Mouse (Mus musculus) embryonic facial prominence, embryonic 15.5 days (tissue): ENCODE measurements around the gene Coch. TPM values are rescaled to one million over a fixed set of nuclear protein-coding genes. Genes with fewer than 3 reads are reported as not detected.
A peak's percentile ranks its signal among the peaks of the same experiment; 100 is the strongest.

Experiments used
- ATAC-seq: fragments of 200-750 bp; cut with Nextera tagmentation; 2 replicates; pipeline ENCODE4 v1.8.0; 2017; ENCODE audit warnings: low read depth, moderate TSS enrichment; ENCODE audit not compliant: insufficient number of reproducible peaks, low FRiP score, low TSS enrichment
- H3K27ac ChIP-seq: fragments of 300-500 bp; sonication (generic); replicated peaks from 2 replicates; pipeline ENCODE4 v1.5.1; 2015; ENCODE audit warnings: mild to moderate bottlenecking, inconsistent platforms
- H3K27me3 ChIP-seq: fragments of 300-500 bp; sonication (generic); 2 replicates; pipeline ENCODE4 v1.6.1; 2015; ENCODE audit warnings: inconsistent platforms
- H3K36me3 ChIP-seq: fragments of 300-500 bp; sonication (generic); 2 replicates; pipeline ENCODE4 v1.6.1; 2015; ENCODE audit warnings: mild to moderate bottlenecking, inconsistent platforms
- H3K4me1 ChIP-seq: fragments of 300-500 bp; sonication (generic); 2 replicates; pipeline ENCODE4 v1.6.1; 2015; ENCODE audit warnings: inconsistent platforms
- H3K4me2 ChIP-seq: fragments of 300-500 bp; sonication (generic); replicated peaks from 2 replicates; pipeline ENCODE4 v1.6.1; 2015; ENCODE audit warnings: mild to moderate bottlenecking, inconsistent platforms
- H3K4me3 ChIP-seq: fragments of 300-500 bp; sonication (generic); replicated peaks from 2 replicates; pipeline ENCODE4 v1.5.1; 2015; ENCODE audit warnings: mild to moderate bottlenecking, inconsistent platforms
- H3K9ac ChIP-seq: fragments of 300-500 bp; sonication (generic); 2 replicates; pipeline ENCODE4 v1.6.1; 2015; ENCODE audit warnings: inconsistent platforms
- H3K9me3 ChIP-seq: fragments of 300-500 bp; sonication (generic); replicated peaks from 2 replicates; pipeline ENCODE4 v1.6.1; 2016; ENCODE audit warnings: inconsistent platforms
- WGBS: fragments of 180-500 bp; shearing (Covaris S2); methylation state at CpG from one replicate; pipeline ENCODE4 v1.1.7; 2015; 5-methylcytosine and 5-hydroxymethylcytosine counted together
- polyA plus RNA-seq: library from polyadenylated mRNA; unstranded; fragments of >200 nt; fragmentation: Nextera tagmentation; extraction: Ambion mirVana; gene quantifications from 2 replicates; pipeline ENCODE4 v1.2.1, GENCODE M21; 2015

Gene Coch
- polyA plus RNA-seq, 1 experiment from 2014 or later, result 12.4 TPM

DNA sequence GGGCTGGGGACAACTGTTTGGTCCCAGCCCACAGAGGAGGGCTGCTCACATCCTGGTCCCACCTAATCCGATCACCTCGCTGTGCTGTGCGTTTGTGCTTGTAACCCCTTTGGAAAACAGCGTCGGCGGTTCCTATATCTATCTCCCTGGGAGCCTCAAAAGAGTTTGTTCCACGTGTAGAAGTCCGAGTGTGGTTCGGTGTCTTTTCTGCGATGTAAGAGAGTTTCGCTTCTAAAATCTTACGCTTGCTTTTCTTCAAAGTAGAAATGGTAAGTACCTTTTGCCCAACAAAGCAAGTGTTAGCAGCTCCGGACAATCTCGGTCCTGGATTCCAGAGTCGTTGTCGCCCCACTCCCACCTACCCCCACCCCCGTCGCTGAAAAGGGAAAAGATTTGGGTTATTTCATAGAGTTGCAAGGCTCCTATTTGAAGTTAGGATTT lies 909 bp downstream of the Coch start:
- H3K27ac ChIP-seq, result no peak overlapping the region
- no peaks in the 10 kb centered on the region for H3K9me3 ChIP-seq
- WGBS, result 2% methylated on average over 18 of the region's 18 CpGs
- H3K4me3 ChIP-seq, result peak overlapping the region; percentile 61
- H3K36me3 ChIP-seq, result no peaks in the 10 kb centered on the region
- ATAC-seq, result no peak
- peak overlapping the region; percentile 100 for H3K4me2 ChIP-seq
- H3K4me1 ChIP-seq, result peaks cover 21% of the 10 kb centered on the region
- peaks cover 40% of the 10 kb centered on the region for H3K27me3 ChIP-seq
- peak overlapping the region; percentile 9; the same call in 1 of the 2 replicates for H3K9ac ChIP-seq

DNA sequence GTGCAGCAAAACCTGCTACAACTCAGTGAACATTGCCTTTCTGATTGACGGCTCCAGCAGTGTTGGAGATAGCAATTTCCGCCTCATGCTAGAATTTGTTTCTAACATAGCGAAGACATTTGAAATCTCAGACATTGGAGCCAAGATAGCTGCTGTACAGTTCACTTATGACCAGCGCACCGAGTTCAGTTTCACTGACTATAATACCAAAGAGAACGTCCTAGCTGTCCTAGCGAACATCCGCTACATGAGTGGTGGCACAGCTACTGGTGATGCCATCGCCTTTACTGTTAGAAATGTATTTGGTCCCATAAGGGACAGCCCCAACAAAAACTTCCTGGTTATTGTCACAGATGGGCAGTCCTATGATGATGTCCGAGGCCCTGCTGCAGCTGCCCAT lies 10.2 kb downstream of the Coch start:
- Histone ChIP-seq H3K4me3 (no peak overlapping the region), H3K4me2 (no peak overlapping the region), H3K36me3 (no peaks in the 10 kb centered on the region; the same call in 1 of the 2 replicates), H3K27ac (no peak overlapping the region), H3K4me1 (no peaks in the 10 kb centered on the region), H3K9me3 (no peaks in the 10 kb centered on the region), H3K27me3 (no peaks in the 10 kb centered on the region), H3K9ac (no peak overlapping the region)
- WGBS, result 97% methylated on average over 10 of the region's 10 CpGs
- no peak for ATAC-seq

DNA sequence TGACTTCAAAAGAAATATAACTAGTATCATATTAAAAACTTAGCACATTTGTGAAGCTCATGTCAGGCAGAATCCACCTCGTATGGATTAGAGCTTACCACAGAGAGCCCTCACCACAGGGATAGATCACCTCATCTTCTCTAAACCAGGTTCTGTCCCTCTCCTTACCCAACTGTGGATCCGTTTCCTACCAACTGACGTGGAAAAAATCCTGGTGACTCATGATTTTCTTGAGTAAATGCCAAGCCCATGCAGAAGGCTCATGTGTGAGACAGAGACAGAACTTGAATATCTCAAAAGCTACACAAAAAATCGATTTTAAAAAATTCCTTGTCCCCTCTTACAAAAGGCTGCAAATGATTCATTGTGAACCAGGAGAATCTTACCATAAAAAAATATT lies 13.0 kb downstream of the Coch start:
- Histone ChIP-seq H3K27me3 (no peaks in the 10 kb centered on the region), H3K4me3 (no peak overlapping the region), H3K4me1 (no peaks in the 10 kb centered on the region), H3K27ac (no peak overlapping the region), H3K36me3 (peaks cover 15% of the 10 kb centered on the region; the same call in 1 of the 2 replicates), H3K9ac (no peak overlapping the region), H3K4me2 (no peak overlapping the region), H3K9me3 (no peaks in the 10 kb centered on the region)
- no peak for ATAC-seq
- 76% methylated on average over 4 of the region's 4 CpGs for WGBS

DNA sequence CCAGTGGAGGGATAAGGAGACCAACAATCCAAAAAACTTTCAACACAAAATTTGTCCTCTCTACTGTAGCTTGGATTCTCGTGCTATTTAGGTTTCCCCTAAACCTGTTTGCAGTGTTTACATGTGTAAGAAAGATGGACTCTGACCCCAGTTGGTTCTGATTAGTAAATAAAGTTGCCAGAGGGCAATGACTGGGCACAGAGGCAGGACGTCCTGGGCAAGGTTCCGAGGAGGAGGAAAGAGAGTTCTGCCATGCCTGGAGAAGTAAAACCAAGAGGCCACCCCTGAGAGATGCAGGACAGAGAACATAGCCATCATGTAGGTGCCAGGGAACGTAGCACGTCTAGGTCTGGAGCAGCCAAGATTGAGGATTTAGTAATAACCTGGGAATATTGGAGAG lies 19.2 kb downstream of the Coch start:
- WGBS, result 71% methylated on average over 5 of the region's 5 CpGs
- no peak for ATAC-seq
- H3K36me3 ChIP-seq, result peaks cover 50% of the 10 kb centered on the region

DNA sequence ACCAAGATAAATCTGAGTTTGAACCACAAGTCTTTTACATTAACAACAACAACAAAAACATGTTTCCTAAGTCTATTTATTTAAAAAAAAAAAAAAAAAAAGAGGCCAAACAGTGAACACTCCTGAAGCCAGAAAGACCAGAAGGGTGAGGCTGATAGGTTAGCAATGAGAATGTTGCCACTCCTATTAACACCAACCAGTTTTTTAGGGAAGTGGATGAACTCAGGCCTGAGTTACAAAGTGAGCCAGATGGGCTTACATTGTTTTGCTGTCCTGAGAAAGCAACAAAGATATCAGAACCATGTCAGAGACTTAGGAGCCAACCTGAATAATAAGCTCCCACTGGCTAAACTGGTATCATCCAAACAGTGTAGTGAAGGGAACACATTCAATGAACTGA lies 27.4 kb downstream of the Coch start:
- no peak for ATAC-seq
- Histone ChIP-seq H3K27ac (no peak overlapping the region), H3K9ac (no peak overlapping the region), H3K4me1 (no peaks in the 10 kb centered on the region), H3K4me2 (no peak overlapping the region), H3K4me3 (no peak overlapping the region), H3K9me3 (no peaks in the 10 kb centered on the region), H3K36me3 (peaks cover 33% of the 10 kb centered on the region), H3K27me3 (no peaks in the 10 kb centered on the region)

More for the DNA sequence above, 19.2 kb downstream of the Coch start:
- Histone ChIP-seq H3K9ac (no peak overlapping the region), H3K4me2 (no peak overlapping the region), H3K27ac (no peak overlapping the region), H3K9me3 (no peaks in the 10 kb centered on the region), H3K27me3 (no peaks in the 10 kb centered on the region), H3K4me3 (no peak overlapping the region), H3K4me1 (no peaks in the 10 kb centered on the region)

DNA sequence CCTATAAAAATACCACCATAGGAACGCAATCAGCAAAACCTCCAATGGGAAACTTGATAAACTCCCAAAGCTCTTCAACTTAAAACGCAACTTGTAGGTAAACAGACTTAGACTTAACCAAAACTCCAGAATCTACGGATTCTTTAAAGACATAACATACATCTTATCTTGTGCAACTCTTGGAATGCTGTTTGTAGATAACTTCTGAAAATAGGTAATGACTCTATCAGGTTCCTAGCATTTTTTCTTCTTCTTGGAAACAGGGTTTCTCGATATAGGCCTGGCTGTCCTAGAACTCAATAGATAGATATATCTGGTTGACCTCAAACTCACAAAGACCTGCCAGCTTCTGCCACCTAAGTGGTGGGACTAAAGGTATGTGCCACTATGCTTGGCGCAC lies 28.0 kb downstream of the Coch start:
- no peak overlapping the region for H3K9ac ChIP-seq
- WGBS, result 93% methylated on average over 5 of the region's 5 CpGs
- ATAC-seq, result no peak

DNA sequence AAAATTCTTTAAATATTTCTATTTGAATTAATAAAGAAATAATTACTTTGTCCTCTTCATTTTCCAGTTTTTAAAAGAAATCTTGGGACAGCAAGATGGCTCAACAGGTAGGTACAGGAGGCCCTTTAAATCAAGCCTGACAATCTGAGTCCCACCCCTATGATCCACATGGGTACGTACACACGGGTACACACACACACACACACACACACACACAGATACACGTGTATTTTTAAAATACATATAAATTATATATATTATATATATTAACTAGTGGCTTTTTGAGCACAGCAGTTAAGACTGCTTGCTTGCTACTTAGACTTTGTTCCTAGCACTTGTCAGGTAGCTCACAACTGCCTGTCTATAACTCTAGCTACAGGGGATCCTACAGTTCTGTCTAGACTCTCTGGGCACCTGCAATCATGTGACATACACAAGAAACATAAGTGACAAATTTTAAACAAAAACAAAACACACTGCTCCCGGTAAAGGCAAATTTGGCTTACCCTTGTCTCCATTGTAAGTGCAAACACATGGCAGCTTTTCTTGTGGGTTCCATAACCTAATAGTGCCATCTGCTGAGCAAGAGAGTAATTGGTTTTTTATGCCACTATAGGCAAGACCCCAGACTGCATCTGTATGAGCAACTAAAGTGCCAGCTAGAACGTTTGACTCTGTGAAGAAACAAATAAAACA lies 29.7 kb downstream of the Coch start:
- Histone ChIP-seq H3K9me3 (no peaks in the 10 kb centered on the region), H3K27ac (no peak overlapping the region), H3K27me3 (no peaks in the 10 kb centered on the region), H3K36me3 (peaks cover 22% of the 10 kb centered on the region; the same call in 1 of the 2 replicates), H3K4me3 (no peak overlapping the region), H3K9ac (no peak overlapping the region), H3K4me1 (no peaks in the 10 kb centered on the region), H3K4me2 (no peak overlapping the region)
- 70% methylated on average over 5 of the region's 5 CpGs for WGBS
- peak; percentile 54; the same call in 1 of the 2 replicates for ATAC-seq

More for the DNA sequence above, 28.0 kb downstream of the Coch start:
- Histone ChIP-seq H3K9me3 (no peaks in the 10 kb centered on the region), H3K27me3 (no peaks in the 10 kb centered on the region), H3K4me3 (no peak overlapping the region), H3K36me3 (peaks cover 30% of the 10 kb centered on the region; the same call in 1 of the 2 replicates), H3K4me1 (no peaks in the 10 kb centered on the region), H3K4me2 (no peak overlapping the region), H3K27ac (no peak overlapping the region)

DNA sequence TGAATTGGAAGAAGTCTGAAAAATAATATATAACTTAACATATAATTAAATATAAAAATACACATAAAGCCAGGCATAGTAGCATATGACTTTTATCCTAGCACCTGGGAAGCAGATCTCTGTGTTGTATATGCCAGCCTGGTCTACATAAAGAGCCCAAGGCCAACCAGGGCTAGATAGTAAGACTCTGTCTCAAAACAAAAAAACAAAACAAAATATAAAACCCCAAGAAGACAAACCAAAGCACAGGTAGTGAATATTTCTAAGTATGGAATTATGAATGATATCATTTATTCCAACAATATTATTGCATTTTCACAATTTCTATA lies 30.2 kb downstream of the Coch start:
- Histone ChIP-seq H3K27me3 (no peaks in the 10 kb centered on the region), H3K27ac (no peak overlapping the region), H3K4me1 (no peaks in the 10 kb centered on the region), H3K4me2 (no peak overlapping the region), H3K4me3 (no peak overlapping the region), H3K9ac (no peak overlapping the region), H3K9me3 (no peaks in the 10 kb centered on the region), H3K36me3 (peaks cover 18% of the 10 kb centered on the region; the same call in 1 of the 2 replicates)
- ATAC-seq, result no peak

DNA sequence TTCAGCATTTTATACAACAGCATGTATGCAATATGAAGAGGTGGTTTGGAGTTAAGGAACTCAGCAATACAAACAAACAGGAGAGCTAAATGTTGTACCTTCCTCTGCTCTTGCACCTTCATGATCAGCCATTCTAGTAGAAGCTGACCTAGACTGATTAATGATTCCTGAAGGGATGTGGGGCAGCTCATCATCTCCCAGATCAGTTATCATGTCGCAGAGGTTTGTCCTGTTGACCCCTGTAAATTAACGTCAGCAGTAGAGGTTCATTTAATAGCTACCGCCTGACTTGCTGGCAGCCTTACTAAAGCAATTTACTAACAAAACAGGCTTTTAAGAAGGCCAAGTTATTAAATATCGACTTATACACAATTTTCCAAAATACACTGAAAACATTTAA lies 40.3 kb downstream of the Coch start:
- no peaks in the 10 kb centered on the region for H3K27me3 ChIP-seq
- H3K4me2 ChIP-seq, result no peak overlapping the region
- ATAC-seq, result no peak

DNA sequence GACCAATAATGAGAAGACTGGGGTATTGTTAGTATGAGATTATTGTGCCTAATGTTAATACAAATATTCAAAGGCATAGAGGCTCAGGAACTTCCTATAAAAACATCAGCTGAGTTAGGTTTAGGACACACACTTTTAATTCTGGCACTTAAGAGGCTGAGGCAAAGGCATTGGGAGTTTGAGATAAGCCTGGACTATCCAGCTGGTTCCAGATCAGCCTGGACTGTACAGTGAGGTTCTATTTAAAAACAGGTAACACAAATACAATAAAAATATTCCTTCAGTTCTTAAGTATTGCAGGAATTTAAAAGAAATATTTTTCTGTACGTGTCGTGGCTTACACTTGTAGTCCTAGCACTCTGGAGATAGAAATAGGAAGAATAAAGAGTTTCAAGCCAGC lies 43.1 kb downstream of the Coch start:
- no peak overlapping the region for H3K4me2 ChIP-seq
- WGBS, result 95% methylated on average over 2 of the region's 2 CpGs
- H3K4me1 ChIP-seq, result no peaks in the 10 kb centered on the region
- H3K36me3 ChIP-seq, result 0 out of 2 replicates have a peak, but pooled peaks cover 3% of the 10 kb centered on the region
- H3K27ac ChIP-seq, result no peak overlapping the region
- H3K27me3 ChIP-seq, result no peaks in the 10 kb centered on the region
- H3K4me3 ChIP-seq, result no peak overlapping the region
- no peak for ATAC-seq
- no peaks in the 10 kb centered on the region for H3K9me3 ChIP-seq
- H3K9ac ChIP-seq, result no peak overlapping the region

More for the DNA sequence above, 40.3 kb downstream of the Coch start:
- Histone ChIP-seq H3K27ac (no peak overlapping the region), H3K4me1 (no peaks in the 10 kb centered on the region), H3K4me3 (no peak overlapping the region), H3K9ac (no peak overlapping the region), H3K9me3 (no peaks in the 10 kb centered on the region), H3K36me3 (0 out of 2 replicates have a peak, but pooled peaks cover 3% of the 10 kb centered on the region)
- WGBS, result 59% methylated on average over 4 of the region's 4 CpGs

DNA sequence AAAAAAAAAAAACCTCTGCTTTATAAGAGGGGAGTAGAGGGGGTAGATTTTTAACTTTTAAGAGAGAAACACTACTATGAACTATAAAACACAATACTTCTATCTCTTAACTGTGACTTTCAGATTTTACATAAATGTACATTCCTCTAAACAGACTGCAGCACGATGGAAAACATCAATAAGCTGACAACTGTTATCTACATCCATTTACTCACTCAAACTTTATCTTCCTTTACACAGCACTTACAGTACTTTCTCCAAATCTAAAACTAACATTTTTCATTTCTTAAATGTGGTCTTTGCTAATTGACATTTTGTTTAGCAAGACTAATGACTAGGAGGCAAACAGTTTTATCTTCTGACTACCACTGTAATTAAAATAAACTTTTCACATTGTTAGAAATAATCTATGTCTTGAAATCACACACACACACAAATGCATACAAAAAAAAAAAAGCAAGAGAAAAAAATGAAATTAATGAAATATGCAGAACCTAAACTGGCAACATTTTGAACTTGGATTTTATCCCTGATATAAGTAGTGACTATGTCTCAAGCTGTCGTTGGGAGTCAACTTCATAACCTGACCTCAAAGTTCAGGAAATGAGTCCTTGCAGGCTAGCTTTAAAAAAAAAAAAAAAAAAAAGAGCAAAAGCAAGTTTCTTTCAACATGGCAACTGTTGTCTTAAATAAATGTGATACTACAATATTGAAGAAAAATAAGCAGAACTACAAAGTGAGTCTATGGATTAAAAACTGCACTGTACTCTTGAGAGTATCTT lies 43.7 kb downstream of the Coch start:
- no peak overlapping the region for H3K9ac ChIP-seq
- no peak for ATAC-seq
- 64% methylated on average over 2 of the region's 2 CpGs for WGBS
- 0 out of 2 replicates have a peak, but pooled peaks cover 3% of the 10 kb centered on the region for H3K36me3 ChIP-seq
- H3K27me3 ChIP-seq, result no peaks in the 10 kb centered on the region
- H3K4me3 ChIP-seq, result no peak overlapping the region
- no peaks in the 10 kb centered on the region for H3K4me1 ChIP-seq
- no peaks in the 10 kb centered on the region for H3K9me3 ChIP-seq
- no peak overlapping the region for H3K4me2 ChIP-seq
- H3K27ac ChIP-seq, result no peak overlapping the region
